Mouse (Mus musculus): ENCODE data around the gene Olfr309. TPM values are rescaled to one million over a fixed set of nuclear protein-coding genes. Genes with fewer than 3 reads are reported as not detected.

The Olfr309 gene
- polyA plus RNA-seq, 1 experiment, result not detected

GRCm38 (mm10) chr7:86277072-86277471 is 36.4 kb downstream of the Olfr309 start, which contains the start of gene Olfr310:
Gene Olfr310 (minus strand): TSS chr7:86277172.
- TF ChIP-seq CTCF (IDR thresholded peaks at IDR 0.05; ENCODE audit: control insufficient read depth, insufficient read depth, insufficient replicate concordance, low read depth, low read length), result no peak
- TF ChIP-seq POLR2A (IDR thresholded peaks at IDR 0.05; ENCODE audit: control insufficient read depth, low read depth, low read length), result no peak

More at GRCm38 (mm10) chr7:86277072-86277471, 36.4 kb downstream of the Olfr309 start, which contains the start of gene Olfr310:
- Histone ChIP-seq H3K4me1 (ENCODE audit: control insufficient read depth, insufficient read depth, low read length) (no peaks in the 10 kb centered on the region), H3K4me3 (ENCODE audit: control insufficient read depth, low read depth, low read length) (no peak within 1 kb of the TSS), H3K27me3 (ENCODE audit: control insufficient read depth, insufficient read depth, low read length) (no peaks in the 10 kb centered on the region), H3K27ac (ENCODE audit: control insufficient read depth, insufficient read depth, low read depth, low read length) (no peak within 1 kb of the TSS), H3K36me3 (ENCODE audit: control insufficient read depth, insufficient read depth, low read length) (no peaks in the 10 kb centered on the region)

Other genes with a start within 250 kb of the Olfr309 start
- not detected in 2 replicates for gene Vmn2r75, start 141.9 kb downstream of the Olfr309 start, polyA plus RNA-seq (2012; rRNA removed)
- gene Vmn2r76, start 67.4 kb downstream of the Olfr309 start, polyA plus RNA-seq (2012; rRNA removed), result not detected in 2 replicates
- not detected in 2 replicates for gene Olfr310, start 36.5 kb downstream of the Olfr309 start, polyA plus RNA-seq (2012; rRNA removed)
- not detected in 2 replicates for gene Olfr308, start 11.9 kb upstream of the Olfr309 start, polyA plus RNA-seq (2012; rRNA removed)
- 0.07 and 0.21 TPM in 2 replicates for gene Olfr307, start 23.9 kb upstream of the Olfr309 start, polyA plus RNA-seq (2012; rRNA removed)
- 0.25 and 0.30 TPM in 2 replicates for gene Olfr305, start 53.2 kb upstream of the Olfr309 start, polyA plus RNA-seq (2012; rRNA removed)
- not detected in 2 replicates for gene Olfr304, start 73.0 kb upstream of the Olfr309 start, polyA plus RNA-seq (2012; rRNA removed)
- gene Olfr303, start 84.1 kb upstream of the Olfr309 start, polyA plus RNA-seq (2012; rRNA removed), result 0.52 and 0.95 TPM in 2 replicates
- gene Olfr301, start 90.1 kb upstream of the Olfr309 start, polyA plus RNA-seq (2012; rRNA removed), result 0.20 and 0.56 TPM in 2 replicates
- gene Olfr299, start 146.2 kb upstream of the Olfr309 start, polyA plus RNA-seq (2012; rRNA removed), result not detected in 2 replicates
- not detected in 2 replicates for gene Olfr298, start 178.8 kb upstream of the Olfr309 start, polyA plus RNA-seq (2012; rRNA removed)
- not detected in 2 replicates for gene Olfr297, start 206.3 kb upstream of the Olfr309 start, polyA plus RNA-seq (2012; rRNA removed)